Mouse (Mus musculus) olfactory bulb, adult 2 months (tissue): Measurements from ENCODE around the gene Rpl29.

Source experiments
- CTCF ChIP-seq: fragments of 200-500 bp; IDR thresholded peaks from 2 replicates; pipeline ENCODE4 v1.5.1; 2012; ENCODE audit warnings: low read depth, mild to moderate bottlenecking, low read length, moderate library complexity; ENCODE audit not compliant: insufficient read depth
- POLR2A ChIP-seq: fragments of 200-500 bp; IDR thresholded peaks from 2 replicates; pipeline ENCODE4 v1.6.1; 2012; ENCODE audit warnings: mild to moderate bottlenecking, low read depth, low read length, moderate library complexity; ENCODE audit not compliant: insufficient read depth

DNA sequence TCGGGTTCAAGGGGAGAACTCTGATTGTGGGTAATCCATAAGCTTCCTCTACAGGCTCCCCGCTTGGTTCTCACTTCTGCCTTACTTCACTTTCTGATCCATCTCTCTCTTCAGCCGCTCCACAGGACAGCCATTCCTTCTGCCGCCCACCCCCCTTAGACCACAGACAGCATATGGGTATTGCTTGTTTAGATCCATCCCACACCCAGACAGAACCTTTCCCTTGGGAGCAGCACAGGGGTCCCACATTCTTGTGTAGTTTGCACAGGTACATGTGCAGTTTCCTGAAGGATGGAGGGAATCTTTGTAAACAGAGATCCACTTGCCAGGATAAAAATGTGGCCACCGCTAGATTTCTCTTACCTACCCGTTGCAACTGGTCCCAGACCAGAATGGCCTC is 23.1 kb downstream of the Rpl29 start:
- no peak for TF ChIP-seq POLR2A
- no peak for TF ChIP-seq CTCF
